Mouse (Mus musculus) limb, embryonic 15.5 days (tissue): Measurements from ENCODE around the gene Cdyl2. TPM values are rescaled to one million over a fixed set of nuclear protein-coding genes. Genes with fewer than 3 reads are reported as not detected.
A peak's percentile ranks its signal among the peaks of the same experiment; 100 is the strongest.

Source experiments
- ATAC-seq: fragments of 200-750 bp; cut with Nextera tagmentation; 2 replicates; pipeline ENCODE4 v1.8.0; 2017; ENCODE audit warnings: low read depth, moderate TSS enrichment; ENCODE audit not compliant: insufficient number of reproducible peaks, low FRiP score, low TSS enrichment
- H3K27ac ChIP-seq: fragments of 300-500 bp; sonication (generic); 2 replicates; pipeline ENCODE4 v1.5.1; 2015; ENCODE audit warnings: moderate library complexity, mild to moderate bottlenecking, inconsistent platforms
- H3K27me3 ChIP-seq: fragments of 300-500 bp; sonication (generic); 2 replicates; pipeline ENCODE4 v1.6.1; 2015; ENCODE audit warnings: inconsistent platforms
- H3K36me3 ChIP-seq: fragments of 300-500 bp; sonication (generic); 2 replicates; pipeline ENCODE4 v1.6.1; 2015; ENCODE audit warnings: inconsistent platforms
- H3K4me1 ChIP-seq: fragments of 300-500 bp; sonication (generic); 2 replicates; pipeline ENCODE4 v1.6.1; 2015; ENCODE audit warnings: inconsistent platforms
- H3K4me2 ChIP-seq: fragments of 300-500 bp; sonication (generic); 2 replicates; pipeline ENCODE4 v1.6.1; 2015; ENCODE audit warnings: mild to moderate bottlenecking, inconsistent platforms
- H3K4me3 ChIP-seq: fragments of 300-500 bp; sonication (generic); 2 replicates; pipeline ENCODE4 v1.5.1; 2015; ENCODE audit warnings: mild to moderate bottlenecking, inconsistent platforms
- H3K9ac ChIP-seq: fragments of 300-500 bp; sonication (generic); 2 replicates; pipeline ENCODE4 v1.6.1; 2015; ENCODE audit warnings: inconsistent platforms
- H3K9me3 ChIP-seq: fragments of 300-500 bp; sonication (generic); 2 replicates; pipeline ENCODE4 v1.6.1; 2016; ENCODE audit warnings: inconsistent platforms
- WGBS: fragments of 180-500 bp; shearing (Covaris S2); methylation state at CpG from one replicate; pipeline ENCODE4 v1.1.7; 2015; 5-methylcytosine and 5-hydroxymethylcytosine counted together
- polyA plus RNA-seq: library from polyadenylated mRNA; unstranded; fragments of >200 nt; fragmentation: Nextera tagmentation; extraction: Ambion mirVana; gene quantifications from 2 replicates; pipeline ENCODE4 v1.2.1, GENCODE M21; 2015

Cdyl2 gene
- polyA plus RNA-seq = 8.1 and 8.3 TPM in 2 replicates

DNA sequence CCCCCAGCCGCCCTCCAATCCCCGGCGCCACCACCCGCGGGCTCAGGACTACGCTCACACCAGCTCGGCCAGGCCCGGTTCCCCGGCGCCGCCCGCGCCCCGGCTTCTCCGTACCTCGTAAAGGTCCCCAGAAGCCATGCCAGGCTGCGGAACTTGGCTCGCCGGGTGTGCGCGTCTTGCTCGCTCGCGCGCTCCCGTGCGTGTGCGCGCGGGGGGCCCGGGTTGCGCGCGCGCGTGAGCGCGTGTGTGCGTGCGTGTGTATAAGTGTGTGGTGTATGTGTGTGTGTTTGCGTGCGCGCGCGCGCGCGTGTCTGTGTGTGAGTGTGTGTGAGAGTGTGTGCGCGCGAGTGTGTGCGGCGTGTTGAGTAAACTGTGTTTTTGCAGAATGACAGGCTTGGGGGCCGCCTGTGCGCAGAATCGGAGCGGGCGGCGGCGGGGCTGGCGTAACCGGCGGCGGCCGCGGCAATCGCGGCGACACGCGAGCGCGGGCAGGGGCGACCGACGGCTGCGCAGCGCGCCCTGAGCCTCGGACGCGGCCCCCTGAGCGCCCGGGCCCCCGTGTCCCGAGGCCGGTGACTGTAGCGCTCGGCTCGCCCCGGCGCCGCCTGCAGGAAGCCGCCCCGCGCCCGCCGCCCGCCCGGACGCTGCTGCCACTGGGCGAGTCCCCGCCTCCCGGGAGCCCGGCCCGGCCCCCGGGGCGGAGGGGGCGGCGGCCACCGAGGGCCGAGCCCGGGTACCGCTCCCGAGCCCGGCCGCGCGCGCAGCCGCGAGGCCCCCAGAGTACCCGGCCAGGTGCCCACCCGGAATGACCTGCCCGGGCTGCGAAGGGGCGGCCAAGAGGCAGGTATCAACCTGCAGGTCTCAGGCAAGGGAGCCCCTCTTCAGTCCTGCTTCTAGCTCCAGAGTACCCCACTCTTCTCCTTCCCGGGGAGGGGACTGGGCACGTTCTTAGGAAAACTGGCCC is at the start of gene Cdyl2:
TSS of gene Cdyl2 (minus strand) at position 308 of the 964 bp plus-strand sequence.
- under 1% methylated on average over 110 of the region's 129 CpGs for WGBS
- ATAC-seq = peak; percentile 85
- peak within 1 kb of the TSS; percentile 87 for H3K27ac ChIP-seq

DNA sequence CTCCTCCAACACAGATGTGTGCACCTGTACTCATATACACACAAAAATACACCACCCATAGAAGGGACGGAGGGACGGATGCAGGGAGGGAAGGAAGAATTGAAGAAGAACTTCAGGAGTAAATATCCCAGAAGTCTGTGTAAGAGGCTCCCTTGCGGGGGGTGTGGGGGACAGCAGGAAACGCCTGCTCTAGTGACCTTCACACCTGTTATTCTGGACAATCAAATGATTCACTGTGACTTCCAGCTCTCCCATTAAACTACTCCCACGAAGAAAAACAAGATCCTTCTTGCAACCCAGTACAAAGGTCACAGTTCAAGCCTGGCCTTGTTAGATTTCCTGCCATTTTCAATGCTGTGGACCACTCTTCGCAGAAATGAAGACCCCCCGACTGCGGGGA is 47.8 kb upstream of the Cdyl2 start:
- Histone ChIP-seq H3K9me3 (no peaks in the 10 kb centered on the region), H3K9ac (no peak overlapping the region), H3K27me3 (no peaks in the 10 kb centered on the region), H3K4me3 (no peak overlapping the region), H3K4me1 (no peaks in the 10 kb centered on the region), H3K36me3 (no peaks in the 10 kb centered on the region), H3K27ac (no peak overlapping the region), H3K4me2 (no peak overlapping the region)
- 65% methylated on average over 8 of the region's 8 CpGs for WGBS
- no peak for ATAC-seq

More for the DNA sequence above, at the start of gene Cdyl2:
- Histone ChIP-seq H3K9ac (peak within 1 kb of the TSS; percentile 77), H3K4me3 (peak within 1 kb of the TSS; percentile 78), H3K4me2 (peak within 1 kb of the TSS; percentile 91), H3K27me3 (peaks cover 21% of the 10 kb centered on the region; the same call in 1 of the 2 replicates), H3K36me3 (no peaks in the 10 kb centered on the region), H3K4me1 (peaks cover 12% of the 10 kb centered on the region), H3K9me3 (no peaks in the 10 kb centered on the region)

DNA sequence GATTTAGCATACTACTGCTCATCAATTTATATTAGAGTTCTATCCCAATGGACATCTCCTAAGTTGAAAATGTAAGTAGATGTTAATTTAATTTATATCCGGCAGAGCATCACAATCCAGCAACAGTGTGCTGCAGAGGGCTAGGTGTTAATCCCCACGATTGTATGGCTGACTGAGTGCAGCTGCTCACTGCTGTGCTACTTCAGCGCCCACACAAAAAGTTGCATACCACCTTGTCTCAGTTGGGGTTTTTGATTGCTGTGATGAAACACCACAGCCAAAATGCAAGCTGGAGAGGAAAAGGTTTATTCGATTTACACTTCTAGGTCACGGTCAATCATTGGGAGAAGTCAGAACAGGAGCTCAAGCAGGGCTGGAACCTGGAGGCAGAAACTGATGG is 41.4 kb upstream of the Cdyl2 start:
- Histone ChIP-seq H3K4me3 (no peak overlapping the region), H3K27me3 (no peaks in the 10 kb centered on the region), H3K9ac (no peak overlapping the region), H3K27ac (no peak overlapping the region), H3K36me3 (no peaks in the 10 kb centered on the region), H3K4me1 (no peaks in the 10 kb centered on the region), H3K4me2 (no peak overlapping the region), H3K9me3 (no peaks in the 10 kb centered on the region)
- 86% methylated on average over 5 of the region's 5 CpGs for WGBS
- no peak for ATAC-seq

DNA sequence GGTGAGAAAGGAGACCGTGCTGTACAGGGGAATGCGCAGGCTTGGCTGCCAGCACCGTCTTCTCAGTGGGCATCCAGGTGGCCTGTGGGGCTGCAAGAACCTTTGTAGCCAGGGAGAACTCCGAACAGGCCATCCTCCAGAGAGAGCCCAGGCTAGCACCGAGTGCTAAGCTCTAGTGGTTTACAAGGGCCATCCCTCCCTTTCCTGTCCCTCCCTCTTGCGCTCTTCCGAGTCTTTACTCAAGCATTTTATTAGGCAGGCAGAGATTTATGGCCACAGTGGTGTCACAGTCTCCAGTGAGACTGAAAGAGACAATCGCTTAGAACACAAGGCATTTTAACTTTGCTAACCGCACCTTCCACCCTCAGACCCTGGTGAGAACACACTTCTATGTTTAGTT is 39.9 kb upstream of the Cdyl2 start:
- H3K4me3 ChIP-seq = no peak overlapping the region
- no peaks in the 10 kb centered on the region for H3K36me3 ChIP-seq
- H3K4me2 ChIP-seq = no peak overlapping the region
- H3K9me3 ChIP-seq = no peaks in the 10 kb centered on the region
- H3K27me3 ChIP-seq = no peaks in the 10 kb centered on the region
- no peak overlapping the region for H3K27ac ChIP-seq
- ATAC-seq = no peak
- no peak overlapping the region for H3K9ac ChIP-seq
- WGBS = 58% methylated on average over 9 of the region's 9 CpGs
- no peaks in the 10 kb centered on the region for H3K4me1 ChIP-seq

DNA sequence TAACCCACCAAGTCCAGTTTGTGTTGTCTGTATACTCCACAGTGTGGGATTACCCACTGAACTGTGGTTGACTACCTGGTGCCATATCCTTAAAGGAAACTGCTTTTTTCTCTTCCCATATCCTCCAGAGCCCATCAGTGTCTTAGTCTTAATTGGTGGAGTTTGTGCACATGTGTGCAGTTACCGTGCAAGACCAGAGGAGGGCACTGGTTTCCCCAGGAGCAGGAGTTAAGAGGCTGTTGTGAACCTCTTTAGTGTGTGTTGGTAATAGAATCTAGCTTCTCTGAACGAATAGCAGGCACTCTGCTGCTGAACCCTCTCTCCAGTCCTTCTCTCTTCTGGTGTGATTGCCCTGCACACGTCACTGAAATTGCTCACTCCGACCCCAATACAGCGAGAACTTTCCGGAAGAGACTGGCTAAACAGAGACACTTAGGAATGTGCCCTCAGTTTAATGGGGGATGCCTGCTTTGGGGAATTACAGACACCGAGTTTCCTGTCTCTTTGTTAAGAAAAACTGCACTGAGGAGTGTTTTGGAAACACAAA is 39.1 kb upstream of the Cdyl2 start:
- no peak overlapping the region for H3K9ac ChIP-seq
- no peak overlapping the region for H3K27ac ChIP-seq
- ATAC-seq = no peak
- no peaks in the 10 kb centered on the region for H3K36me3 ChIP-seq
- no peak overlapping the region for H3K4me3 ChIP-seq
- H3K9me3 ChIP-seq = no peaks in the 10 kb centered on the region
- 70% methylated on average over 7 of the region's 7 CpGs for WGBS
- no peaks in the 10 kb centered on the region for H3K27me3 ChIP-seq
- H3K4me1 ChIP-seq = no peaks in the 10 kb centered on the region
- H3K4me2 ChIP-seq = no peak overlapping the region

DNA sequence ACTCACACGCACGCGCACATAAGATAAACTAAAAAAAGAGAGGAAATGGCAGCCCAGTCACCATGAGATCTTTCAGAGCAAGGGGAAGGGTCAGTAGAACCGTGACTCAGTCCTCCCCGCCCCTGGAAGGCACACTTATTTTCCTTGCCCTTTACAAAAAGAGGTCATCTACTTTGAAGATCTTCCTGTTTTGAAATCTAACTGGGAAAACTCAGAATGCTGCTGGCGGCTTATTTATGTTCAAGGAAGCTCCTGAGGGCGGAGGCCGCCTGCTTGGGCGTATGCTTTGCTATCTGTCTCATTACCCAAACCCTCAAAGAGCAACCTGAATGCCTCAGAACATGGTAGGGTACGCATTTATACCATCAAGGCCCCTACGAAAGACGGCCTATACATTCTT is 38.0 kb upstream of the Cdyl2 start:
- Histone ChIP-seq H3K27me3 (no peaks in the 10 kb centered on the region), H3K36me3 (no peaks in the 10 kb centered on the region), H3K4me1 (no peaks in the 10 kb centered on the region), H3K27ac (no peak overlapping the region), H3K4me3 (no peak overlapping the region), H3K9me3 (no peaks in the 10 kb centered on the region), H3K9ac (no peak overlapping the region), H3K4me2 (no peak overlapping the region)
- 71% methylated on average over 12 of the region's 12 CpGs for WGBS
- no peak for ATAC-seq

DNA sequence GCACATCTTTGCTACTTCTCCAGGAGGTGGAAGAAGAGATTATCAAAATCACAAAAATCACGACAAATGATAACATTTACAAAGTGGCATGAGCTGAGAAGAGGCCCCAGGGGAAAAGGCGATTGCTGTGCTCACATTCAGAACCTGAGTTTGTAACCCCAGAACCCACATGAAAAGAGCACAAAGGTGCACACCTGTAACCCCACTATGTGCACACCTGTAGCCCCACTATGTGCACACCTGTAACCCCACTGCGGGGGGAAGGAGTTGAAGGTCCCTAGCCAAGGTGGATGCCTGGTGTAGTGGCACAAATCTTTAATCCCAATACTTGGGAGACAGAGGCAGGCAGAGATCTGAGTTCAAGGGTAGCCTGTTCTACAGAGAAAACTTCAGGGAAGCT is 23.4 kb upstream of the Cdyl2 start:
- Histone ChIP-seq H3K4me3 (no peak overlapping the region), H3K4me1 (no peaks in the 10 kb centered on the region)
- WGBS = 75% methylated on average over 3 of the region's 3 CpGs

DNA sequence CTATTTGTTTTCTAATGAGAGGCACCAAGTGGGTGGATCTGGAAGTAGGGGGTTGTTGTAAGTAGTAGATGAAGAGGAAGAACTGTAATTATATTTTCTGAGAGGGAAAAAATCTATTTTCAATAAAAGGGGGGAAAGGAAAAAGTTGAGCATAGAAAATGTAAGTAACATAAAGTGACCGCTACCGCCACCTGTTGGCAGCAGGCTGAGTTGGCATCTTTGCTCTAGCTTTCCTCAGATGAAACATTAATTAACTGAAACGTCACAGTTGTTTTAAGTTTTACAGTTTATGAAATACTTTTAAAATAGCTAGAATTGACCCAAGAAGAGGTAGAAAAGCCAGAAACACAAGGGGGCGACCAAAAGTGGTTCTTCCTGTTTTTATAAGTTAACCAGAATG is 22.8 kb upstream of the Cdyl2 start:
- H3K4me1 ChIP-seq = no peaks in the 10 kb centered on the region
- no peak overlapping the region for H3K27ac ChIP-seq
- no peak overlapping the region for H3K9ac ChIP-seq
- H3K4me2 ChIP-seq = no peak overlapping the region
- 4% methylated on average over 4 of the region's 4 CpGs for WGBS
- ATAC-seq = no peak
- no peaks in the 10 kb centered on the region for H3K9me3 ChIP-seq
- no peaks in the 10 kb centered on the region for H3K36me3 ChIP-seq
- H3K4me3 ChIP-seq = no peak overlapping the region
- H3K27me3 ChIP-seq = no peaks in the 10 kb centered on the region

More for the DNA sequence above, 23.4 kb upstream of the Cdyl2 start:
- ATAC-seq = no peak
- Histone ChIP-seq H3K4me2 (no peak overlapping the region), H3K27ac (no peak overlapping the region), H3K9me3 (no peaks in the 10 kb centered on the region), H3K27me3 (no peaks in the 10 kb centered on the region), H3K9ac (no peak overlapping the region), H3K36me3 (no peaks in the 10 kb centered on the region)

DNA sequence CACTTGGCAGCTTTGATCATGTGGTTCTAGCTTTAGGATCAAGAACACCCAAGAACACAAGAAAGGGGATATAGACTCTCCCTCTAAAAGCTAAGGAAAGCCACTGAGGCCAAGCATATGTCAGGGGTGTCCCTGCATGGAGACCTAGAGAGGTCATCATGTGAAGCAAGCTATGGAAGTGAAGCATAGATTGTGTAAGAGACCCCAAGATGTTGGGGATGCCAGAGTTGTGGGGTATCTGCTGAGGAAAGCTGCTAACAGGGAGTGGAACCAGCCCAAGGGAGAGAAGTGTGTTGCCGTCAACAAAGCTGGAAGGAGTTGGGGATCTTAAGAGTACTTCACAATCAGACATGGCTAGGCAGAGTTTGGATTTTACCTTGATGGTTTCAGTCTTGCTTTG is 7.9 kb upstream of the Cdyl2 start:
- Histone ChIP-seq H3K36me3 (no peaks in the 10 kb centered on the region), H3K4me3 (no peak overlapping the region), H3K9ac (no peak overlapping the region), H3K4me2 (no peak overlapping the region), H3K27ac (no peak overlapping the region), H3K4me1 (no peaks in the 10 kb centered on the region), H3K27me3 (peaks cover 5% of the 10 kb centered on the region; the same call in 1 of the 2 replicates), H3K9me3 (no peaks in the 10 kb centered on the region)
- 89% methylated on average over 1 of the region's 1 CpGs for WGBS
- no peak for ATAC-seq

DNA sequence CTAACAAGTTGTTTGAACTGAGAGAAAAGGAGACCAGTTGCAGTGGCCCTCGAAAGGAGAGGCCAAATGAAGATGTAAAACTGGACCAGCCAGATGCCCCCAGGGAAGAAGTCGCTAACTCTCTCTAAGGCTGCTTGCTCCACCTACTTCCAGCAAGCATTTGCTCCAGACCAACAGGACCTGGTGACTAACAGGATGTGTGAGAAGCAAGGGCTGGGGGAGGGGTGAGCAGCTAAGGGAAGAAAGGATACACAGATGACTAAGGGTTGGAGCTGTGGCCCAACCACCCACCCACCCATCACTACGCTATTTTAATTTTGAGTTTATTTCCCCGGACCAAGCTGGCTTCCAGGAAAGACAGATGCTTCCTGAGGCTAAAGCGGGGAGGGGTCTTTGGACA is 2.5 kb upstream of the Cdyl2 start:
- 53% methylated on average over 5 of the region's 5 CpGs for WGBS
- ATAC-seq = no peak
- H3K4me2 ChIP-seq = no peak overlapping the region

DNA sequence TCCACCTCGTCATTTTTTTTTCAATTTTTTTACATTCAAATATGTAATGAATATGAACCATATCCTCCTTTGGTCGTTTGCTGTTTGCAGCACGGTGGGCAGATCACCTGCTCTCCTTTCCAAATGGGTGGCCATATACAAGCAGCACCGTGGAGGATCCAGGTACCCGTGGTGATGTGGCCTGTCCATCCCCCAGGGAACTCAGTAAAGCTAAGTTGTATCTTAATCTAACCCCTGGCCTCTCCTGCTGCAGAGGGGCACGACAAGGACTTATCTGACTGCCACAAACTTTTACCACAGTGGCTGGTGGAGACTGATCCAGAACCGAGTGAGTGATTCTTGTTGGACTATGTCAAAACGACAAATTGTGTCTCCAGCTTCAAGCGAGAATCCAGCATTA is 1.4 kb upstream of the Cdyl2 start:
- no peak overlapping the region for H3K27ac ChIP-seq
- no peak overlapping the region for H3K9ac ChIP-seq
- ATAC-seq = no peak
- H3K4me2 ChIP-seq = no peak overlapping the region
- H3K27me3 ChIP-seq = peaks cover 21% of the 10 kb centered on the region; the same call in 1 of the 2 replicates
- no peaks in the 10 kb centered on the region for H3K9me3 ChIP-seq
- H3K4me3 ChIP-seq = no peak overlapping the region
- H3K4me1 ChIP-seq = peaks cover 12% of the 10 kb centered on the region
- H3K36me3 ChIP-seq = no peaks in the 10 kb centered on the region
- WGBS = 58% methylated on average over 9 of the region's 9 CpGs

More for the DNA sequence above, 2.5 kb upstream of the Cdyl2 start:
- H3K4me3 ChIP-seq = no peak overlapping the region
- H3K9ac ChIP-seq = no peak overlapping the region
- no peak overlapping the region for H3K27ac ChIP-seq
- peaks cover 21% of the 10 kb centered on the region; the same call in 1 of the 2 replicates for H3K27me3 ChIP-seq
- no peaks in the 10 kb centered on the region for H3K36me3 ChIP-seq
- no peaks in the 10 kb centered on the region for H3K9me3 ChIP-seq
- H3K4me1 ChIP-seq = peaks cover 12% of the 10 kb centered on the region

DNA sequence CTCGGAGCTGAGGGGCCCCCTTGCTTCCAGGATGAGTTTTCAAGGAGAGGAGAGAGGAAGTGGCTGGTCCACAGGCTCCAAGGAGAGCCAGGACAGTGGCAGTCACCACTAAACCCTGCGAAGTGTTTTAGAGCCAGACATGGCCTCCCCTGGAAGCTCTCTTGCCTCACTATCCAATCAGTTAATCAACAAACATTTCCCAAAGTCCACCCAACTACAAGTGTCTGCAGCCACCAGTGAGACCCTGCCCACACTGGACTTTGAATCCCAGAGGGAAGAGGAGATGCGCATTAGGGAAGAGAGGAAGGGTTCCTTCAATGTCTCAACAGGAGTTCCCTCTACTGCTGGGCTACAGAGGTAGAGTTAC is 840 bp upstream of the Cdyl2 start:
- WGBS = 28% methylated on average over 3 of the region's 3 CpGs
- H3K4me1 ChIP-seq = peaks cover 12% of the 10 kb centered on the region
- H3K9ac ChIP-seq = peak overlapping the region; percentile 77
- peak overlapping the region; percentile 78 for H3K4me3 ChIP-seq
- ATAC-seq = no peak
- no peak overlapping the region for H3K27ac ChIP-seq
- H3K27me3 ChIP-seq = peaks cover 21% of the 10 kb centered on the region; the same call in 1 of the 2 replicates
- peak overlapping the region; percentile 91 for H3K4me2 ChIP-seq
- no peaks in the 10 kb centered on the region for H3K36me3 ChIP-seq
- H3K9me3 ChIP-seq = no peaks in the 10 kb centered on the region
